Comparison of ENCODE assay signal across 10 mouse cellular contexts in the genomic region with DNA sequence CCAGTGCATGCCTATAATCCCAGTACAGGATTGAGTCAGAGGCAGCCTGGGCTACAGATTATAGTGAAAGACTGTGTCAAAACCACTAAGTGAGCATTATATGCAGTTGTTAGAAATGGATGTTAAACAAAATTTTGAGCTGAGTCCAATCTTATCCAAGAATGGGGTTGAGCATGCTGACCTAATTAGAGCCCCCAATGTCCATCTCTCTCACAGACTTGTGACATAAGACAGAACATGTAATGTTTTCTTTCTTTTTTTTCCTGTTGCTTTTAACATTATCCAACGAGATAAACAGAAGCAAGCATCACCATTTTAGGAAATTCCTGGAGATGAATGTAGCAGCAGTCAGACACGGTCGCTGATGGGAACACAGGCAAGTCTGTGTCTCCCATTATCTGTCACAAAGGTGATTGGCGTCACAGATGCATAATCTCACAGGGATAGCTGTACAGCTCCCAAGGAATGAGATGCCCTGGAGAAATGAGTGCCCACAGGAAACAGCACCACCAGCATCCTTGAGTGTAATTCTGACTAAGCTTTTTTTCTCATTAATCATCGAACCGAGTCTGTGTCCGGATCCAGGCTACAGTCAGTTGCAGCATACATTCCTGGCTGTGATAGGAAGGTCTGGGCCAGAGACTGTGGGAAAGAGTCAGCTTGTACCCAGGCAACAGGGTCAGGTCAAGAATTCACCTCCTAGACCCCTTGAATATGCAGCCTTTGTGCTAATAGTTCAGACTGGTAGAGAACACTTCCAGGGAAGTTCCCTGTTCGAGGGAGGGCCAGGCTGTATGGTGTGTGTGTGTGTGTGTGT.
DNase-seq lines count a peak whose midpoint lies in the region; ATAC-seq and TF ChIP-seq lines count a peak whose summit lies in the region.
"Had no signal": no experiment of that assay in that cellular context is flagged by ENCODE, and none has a peak within 500 bp of the region (broad histone marks: within the 10 kb centered on the region; RNA-seq: fewer than 3 reads in every experiment).

No protein-coding gene starts in this region.

- WGBS in heart, embryonic 13.5 days = 19% methylated on average over 8 of the region's 8 CpGs
- WGBS in liver, embryonic 14.5 days (ENCODE audit: insufficient replicate concordance) = 40% methylated on average over 8 of the region's 8 CpGs

- H3K36me3 ChIP-seq in heart, embryonic 13.5 days = no peaks in the 10 kb centered on the region
- H3K36me3 ChIP-seq in liver, embryonic 14.5 days (replicated peaks; ENCODE audit: control insufficient read depth, insufficient read depth, low read depth) = no peaks in the 10 kb centered on the region
- H3K36me3 ChIP-seq: stomach, embryonic 15.5 days had no signal

- H3K9ac ChIP-seq in heart, embryonic 13.5 days = no peak overlapping the region
- H3K9ac ChIP-seq in liver, embryonic 14.5 days (replicated peaks) = no peak overlapping the region
- H3K9ac ChIP-seq: forebrain, embryonic 13.5 days; stomach, embryonic 15.5 days had no signal

- ATAC-seq in heart, embryonic 13.5 days (ENCODE audit: extremely low read depth, insufficient number of reproducible peaks, low FRiP score, low TSS enrichment) = no peak
- 0 out of 2 replicates have a peak, but pooled peaks have one; percentile 23 for ATAC-seq in liver, embryonic 14.5 days (ENCODE audit: insufficient read depth)
- no peak for ATAC-seq in granulocyte monocyte progenitor cell, adult 5-6 weeks (replicated peaks; ENCODE audit: poor library complexity, severe bottlenecking)
- ATAC-seq in erythroblast, adult 5-6 weeks (replicated peaks; ENCODE audit: low FRiP score, poor library complexity, severe bottlenecking) = no peak
- ATAC-seq: forebrain, embryonic 13.5 days had no signal

- TF ChIP-seq EP300 in liver, embryonic 14.5 days (IDR thresholded peaks at IDR 0.05; ENCODE audit: low read depth) = no peak

- intact Hi-C loops in heart, postnatal 25 days (cut with DNase I) = loop anchor here (5.0 kb wide), 2 partner anchors 58 to 262 kb away; no protein-coding TSS in a partner anchor

- no peaks in the 10 kb centered on the region for H3K27me3 ChIP-seq in heart, embryonic 13.5 days (replicated peaks)
- H3K27me3 ChIP-seq in liver, embryonic 14.5 days (ENCODE audit: control insufficient read depth, insufficient read depth, low read length) = no peaks in the 10 kb centered on the region
- H3K27me3 ChIP-seq: forebrain, embryonic 13.5 days; stomach, embryonic 15.5 days had no signal

- no peaks in the 10 kb centered on the region for H3K9me3 ChIP-seq in heart, embryonic 13.5 days
- H3K9me3 ChIP-seq in liver, embryonic 14.5 days (ENCODE audit: control insufficient read depth, low read length) = no peaks in the 10 kb centered on the region
- H3K9me3 ChIP-seq: forebrain, embryonic 13.5 days; stomach, embryonic 15.5 days had no signal

- no peak overlapping the region for H3K4me3 ChIP-seq in heart, embryonic 13.5 days
- H3K4me3 ChIP-seq in liver, embryonic 14.5 days (ENCODE audit: insufficient read depth in 1 of 2, low read depth in 2 of 2, low read length in 2 of 2) = no peak overlapping the region
- H3K4me3 ChIP-seq: forebrain, embryonic 13.5 days; stomach, embryonic 15.5 days had no signal

- H3K27ac ChIP-seq in heart, embryonic 13.5 days (replicated peaks) = peak overlapping the region; percentile 59
- no peak overlapping the region for H3K27ac ChIP-seq in liver, embryonic 14.5 days
- H3K27ac ChIP-seq: forebrain, embryonic 13.5 days; stomach, embryonic 15.5 days had no signal

- TF ChIP-seq CTCF in liver, embryonic 14.5 days (IDR thresholded peaks at IDR 0.05; ENCODE audit: low read depth) = no peak

- H3K4me2 ChIP-seq in heart, embryonic 13.5 days = no peak overlapping the region
- no peak overlapping the region for H3K4me2 ChIP-seq in liver, embryonic 14.5 days (ENCODE audit: low read depth)
- H3K4me2 ChIP-seq: forebrain, embryonic 13.5 days; stomach, embryonic 15.5 days had no signal

- peaks cover 38% of the 10 kb centered on the region for H3K4me1 ChIP-seq in heart, embryonic 13.5 days
- peaks cover 0 to 8% of the 10 kb centered on the region in 2 experiments; a peak in 2 of 4 replicates for H3K4me1 ChIP-seq in liver, embryonic 14.5 days (replicated peaks; ENCODE audit: control insufficient read depth in 2 of 2, insufficient read depth in 2 of 2, low read length in 1 of 2)
- H3K4me1 ChIP-seq: forebrain, embryonic 13.5 days had no signal

- peak; percentile 14 for DNase-seq in heart, adult 8-10 months (ENCODE audit: low spot score)
- DNase-seq in heart, postnatal 25 days (ENCODE audit: low spot score) = no peak
- DNase-seq in Muller cell, postnatal 12 days (ENCODE audit: inconsistent ontology term) = peak; percentile 75
- no peak for DNase-seq in liver, embryonic 14.5 days (ENCODE audit: low read depth in 3 of 3, low spot score in 3 of 3)
- DNase-seq in cerebellum, adult 9-11 months = no peak

Comparison
In these comparisons a context has a peak if more than half of its experiments do, and no peak if none do; other contexts are left out.
1. DNase-seq: peak in heart, adult 8-10 months (single experiment) and Muller cell, postnatal 12 days (single experiment); none in heart, postnatal 25 days (single experiment), liver, embryonic 14.5 days (0 of 3) and cerebellum, adult 9-11 months (single experiment).